Mouse (Mus musculus) embryonic facial prominence, embryonic 14.5 days (tissue): ENCODE data around the gene Sdr9c7. TPM values are rescaled to one million over a fixed set of nuclear protein-coding genes. Genes with fewer than 3 reads are reported as not detected.

Experiments
- ATAC-seq: fragments of 200-750 bp; cut with Nextera tagmentation; 2 replicates; pipeline ENCODE4 v1.8.0; 2017; ENCODE audit warnings: low read depth, moderate number of reproducible peaks, moderate TSS enrichment
- DNase-seq: peaks from one replicate; pipeline ENCODE4 v3.0.0-alpha.2; 2015; ENCODE audit warnings: low spot score
- H3K27ac ChIP-seq: fragments of 300-500 bp; sonication (generic); replicated peaks from 2 replicates; pipeline ENCODE4 v1.5.1; 2014; ENCODE audit warnings: low read depth, mild to moderate bottlenecking, low read length, moderate library complexity
- H3K27me3 ChIP-seq: fragments of 300-500 bp; sonication (generic); replicated peaks from 2 replicates; pipeline ENCODE4 v1.6.1; 2014; ENCODE audit warnings: low read length; ENCODE audit not compliant: control insufficient read depth, insufficient read depth
- H3K36me3 ChIP-seq: fragments of 300-500 bp; sonication (generic); 2 replicates; pipeline ENCODE4 v1.6.1; 2014; ENCODE audit warnings: low read length, mixed read lengths; ENCODE audit not compliant: control insufficient read depth, insufficient read depth
- H3K4me1 ChIP-seq: fragments of 300-500 bp; sonication (generic); 2 replicates; pipeline ENCODE4 v1.6.1; 2014; ENCODE audit warnings: antibody characterized with exemption, low read length; ENCODE audit not compliant: control insufficient read depth, insufficient read depth
- H3K4me2 ChIP-seq: fragments of 300-500 bp; sonication (generic); 2 replicates; pipeline ENCODE4 v1.6.1; 2014; ENCODE audit warnings: low read depth, mild to moderate bottlenecking, low read length, moderate library complexity, mixed read lengths
- H3K4me3 ChIP-seq: fragments of 300-500 bp; sonication (generic); 2 replicates; pipeline ENCODE4 v1.5.1; 2014; ENCODE audit warnings: low read depth, mild to moderate bottlenecking, low read length
- H3K9ac ChIP-seq: fragments of 300-500 bp; sonication (generic); 2 replicates; pipeline ENCODE4 v1.6.1; 2014; ENCODE audit warnings: low read depth, mild to moderate bottlenecking, low read length, moderate library complexity, mixed read lengths
- H3K9me3 ChIP-seq: fragments of 300-500 bp; sonication (generic); 2 replicates; pipeline ENCODE4 v1.6.1; 2016; ENCODE audit warnings: low read length; ENCODE audit not compliant: control insufficient read depth
- WGBS: fragments of 180-500 bp; shearing (Covaris S2); extraction: QIAGEN DNeasy Blood & Tissue Kit; methylation state at CpG from one replicate; pipeline ENCODE4 v1.1.7; 2014; 5-methylcytosine and 5-hydroxymethylcytosine counted together
- polyA plus RNA-seq: library from polyadenylated mRNA; unstranded; fragments of >200 nt; fragmentation: Nextera tagmentation; extraction: Ambion mirVana; gene quantifications from 2 replicates; pipeline ENCODE4 v1.2.1, GENCODE M21; 2014

The Sdr9c7 gene
- polyA plus RNA-seq, 1 experiment from 2014 or later, result 1.1 TPM

DNA sequence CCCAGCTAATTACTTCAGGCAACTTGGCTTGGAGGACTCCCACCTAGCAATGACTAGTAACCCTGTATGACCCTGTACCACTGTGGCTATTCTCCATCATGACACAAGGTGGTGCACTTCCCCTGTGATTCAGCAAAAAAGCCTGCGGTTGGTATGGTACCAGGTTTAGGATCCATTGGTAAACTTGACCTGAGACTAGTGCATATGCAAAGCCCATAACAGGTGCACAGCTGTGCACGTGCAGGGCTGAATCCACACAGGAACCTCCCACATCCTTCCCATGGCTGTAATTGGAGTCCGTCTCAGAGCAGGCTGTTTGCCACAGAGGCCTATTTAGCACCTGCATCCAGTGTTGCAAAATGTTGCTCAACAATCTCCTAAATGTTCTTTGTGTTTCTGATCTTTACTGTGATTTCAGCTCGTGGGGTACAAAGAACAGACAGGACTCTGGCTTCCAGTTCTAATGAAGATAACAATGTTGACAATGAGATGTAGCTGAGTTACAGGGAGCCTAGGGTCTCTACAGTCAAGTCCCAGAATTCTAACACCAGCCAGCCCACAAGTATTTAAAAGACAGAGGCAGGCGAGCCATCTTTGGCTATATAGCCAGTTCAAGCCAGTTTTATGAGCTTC is 47.2 kb downstream of the Sdr9c7 start:
- H3K4me2 ChIP-seq, result no peak overlapping the region
- H3K4me1 ChIP-seq, result no peaks in the 10 kb centered on the region
- H3K27me3 ChIP-seq, result no peaks in the 10 kb centered on the region
- H3K4me3 ChIP-seq, result no peak overlapping the region
- H3K9me3 ChIP-seq, result no peaks in the 10 kb centered on the region
- peak; percentile 92 for ATAC-seq
- no peak overlapping the region for H3K9ac ChIP-seq
- DNase-seq, result peak; percentile 72
- WGBS, result 39% methylated on average over 5 of the region's 5 CpGs
- no peaks in the 10 kb centered on the region for H3K36me3 ChIP-seq
- no peak overlapping the region for H3K27ac ChIP-seq

DNA sequence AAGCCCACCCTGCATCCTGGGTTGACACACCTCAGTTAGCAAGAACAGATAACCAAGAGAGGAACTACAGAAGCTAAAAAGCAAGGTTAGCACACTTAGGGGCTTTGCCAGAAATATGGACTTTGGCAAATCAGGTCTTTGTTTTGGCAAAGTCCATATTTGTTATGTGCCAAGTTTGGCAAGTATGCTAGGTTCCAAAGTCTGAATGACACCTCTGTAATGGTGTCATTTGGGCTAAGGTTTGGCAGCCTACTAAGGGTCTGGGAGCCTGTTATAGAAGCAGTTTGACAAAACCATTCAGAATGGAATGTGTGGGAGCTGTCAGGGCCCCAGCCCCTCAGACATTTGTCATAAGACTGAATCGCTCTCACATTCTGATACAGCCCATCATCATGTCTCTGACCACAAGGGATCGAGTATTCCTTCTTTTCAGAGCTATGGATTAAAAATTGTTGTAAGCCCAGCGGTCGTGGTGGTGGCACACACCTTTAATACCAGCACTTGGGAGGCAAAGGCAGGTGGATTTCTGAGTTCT is 51.3 kb downstream of the Sdr9c7 start:
- WGBS, result 82% methylated on average over 4 of the region's 4 CpGs

DNA sequence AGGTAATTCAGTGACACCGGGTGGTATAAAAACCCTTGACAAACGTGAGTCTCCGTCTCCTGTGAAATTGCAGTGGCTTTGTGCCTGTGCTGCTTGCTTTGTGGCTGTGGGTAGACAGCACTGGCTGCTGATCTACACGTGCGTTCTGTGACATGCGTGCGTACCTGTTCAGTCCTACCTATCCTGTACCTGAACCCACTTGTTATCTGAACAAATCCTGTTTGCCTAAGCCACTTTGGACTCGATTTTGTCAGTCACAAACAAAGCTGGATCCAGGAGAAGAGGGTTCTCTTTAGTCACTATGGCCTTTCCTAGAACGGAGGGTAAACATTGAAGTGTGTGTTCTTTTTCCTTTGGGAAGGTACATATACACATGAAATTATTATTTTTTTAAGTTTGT is 53.1 kb downstream of the Sdr9c7 start:
- DNase-seq (no peak), ATAC-seq (no peak)
- no peaks in the 10 kb centered on the region for H3K36me3 ChIP-seq
- H3K9me3 ChIP-seq, result no peaks in the 10 kb centered on the region
- no peak overlapping the region for H3K4me2 ChIP-seq
- H3K4me1 ChIP-seq, result no peaks in the 10 kb centered on the region
- no peak overlapping the region for H3K27ac ChIP-seq
- no peak overlapping the region for H3K9ac ChIP-seq
- no peaks in the 10 kb centered on the region for H3K27me3 ChIP-seq
- H3K4me3 ChIP-seq, result no peak overlapping the region
- 84% methylated on average over 9 of the region's 9 CpGs for WGBS

More for the DNA sequence above, 51.3 kb downstream of the Sdr9c7 start:
- no peak overlapping the region for H3K9ac ChIP-seq
- no peaks in the 10 kb centered on the region for H3K9me3 ChIP-seq
- H3K27me3 ChIP-seq, result no peaks in the 10 kb centered on the region
- no peak overlapping the region for H3K4me2 ChIP-seq
- no peak overlapping the region for H3K27ac ChIP-seq
- DNase-seq (no peak), ATAC-seq (no peak)
- no peak overlapping the region for H3K4me3 ChIP-seq
- no peaks in the 10 kb centered on the region for H3K36me3 ChIP-seq
- H3K4me1 ChIP-seq, result no peaks in the 10 kb centered on the region

DNA sequence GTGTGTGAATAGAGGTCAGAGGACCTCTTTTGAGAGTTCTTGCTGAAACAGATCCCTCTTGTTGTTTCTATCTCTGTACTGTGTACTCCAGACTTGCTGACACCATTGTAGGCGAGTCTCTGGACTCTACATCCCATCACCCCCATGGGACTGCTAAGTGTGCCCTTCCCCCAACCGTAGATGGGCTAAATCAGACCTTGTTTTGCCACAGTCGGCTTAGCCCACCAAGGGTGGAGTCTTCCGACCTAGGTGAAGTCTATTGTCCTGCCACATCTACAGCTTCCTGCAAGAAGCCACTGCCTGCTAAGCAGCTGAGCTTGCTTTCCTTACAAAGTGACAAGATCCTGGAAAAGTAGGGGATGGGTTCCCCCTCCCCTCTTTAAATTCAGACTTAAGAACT is 53.5 kb downstream of the Sdr9c7 start:
- ATAC-seq (no peak), DNase-seq (no peak)
- 75% methylated on average over 4 of the region's 4 CpGs for WGBS
- H3K4me3 ChIP-seq, result no peak overlapping the region
- no peak overlapping the region for H3K4me2 ChIP-seq
- H3K9ac ChIP-seq, result no peak overlapping the region
- no peaks in the 10 kb centered on the region for H3K27me3 ChIP-seq
- no peak overlapping the region for H3K27ac ChIP-seq
- H3K9me3 ChIP-seq, result no peaks in the 10 kb centered on the region
- H3K36me3 ChIP-seq, result no peaks in the 10 kb centered on the region
- H3K4me1 ChIP-seq, result no peaks in the 10 kb centered on the region

DNA sequence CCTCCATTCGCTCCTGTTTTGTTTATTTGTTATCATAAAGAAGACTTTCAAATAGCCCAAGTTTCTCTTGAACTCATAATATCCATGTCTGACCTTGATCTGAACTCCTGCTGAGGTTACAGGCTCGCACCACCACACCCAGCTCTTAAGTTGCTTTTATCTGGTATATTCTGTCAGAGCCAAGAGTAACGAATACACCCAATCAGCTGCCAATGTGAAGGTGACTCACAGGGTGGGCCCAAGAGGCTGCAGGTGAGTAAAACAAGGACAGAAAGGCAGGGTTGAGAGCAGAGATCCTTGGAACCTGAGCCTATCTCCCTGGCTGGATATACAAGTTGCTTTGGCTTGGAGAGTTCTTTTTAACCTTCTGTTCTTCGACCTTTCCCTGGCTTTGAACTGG is 56.7 kb downstream of the Sdr9c7 start:
- ATAC-seq, result no peak
- DNase-seq, result no peak
- Histone ChIP-seq H3K9ac (no peak overlapping the region), H3K4me2 (no peak overlapping the region), H3K9me3 (no peaks in the 10 kb centered on the region), H3K4me1 (no peaks in the 10 kb centered on the region), H3K27me3 (no peaks in the 10 kb centered on the region), H3K36me3 (no peaks in the 10 kb centered on the region), H3K4me3 (no peak overlapping the region), H3K27ac (no peak overlapping the region)
- WGBS, result 64% methylated on average over 4 of the region's 4 CpGs

DNA sequence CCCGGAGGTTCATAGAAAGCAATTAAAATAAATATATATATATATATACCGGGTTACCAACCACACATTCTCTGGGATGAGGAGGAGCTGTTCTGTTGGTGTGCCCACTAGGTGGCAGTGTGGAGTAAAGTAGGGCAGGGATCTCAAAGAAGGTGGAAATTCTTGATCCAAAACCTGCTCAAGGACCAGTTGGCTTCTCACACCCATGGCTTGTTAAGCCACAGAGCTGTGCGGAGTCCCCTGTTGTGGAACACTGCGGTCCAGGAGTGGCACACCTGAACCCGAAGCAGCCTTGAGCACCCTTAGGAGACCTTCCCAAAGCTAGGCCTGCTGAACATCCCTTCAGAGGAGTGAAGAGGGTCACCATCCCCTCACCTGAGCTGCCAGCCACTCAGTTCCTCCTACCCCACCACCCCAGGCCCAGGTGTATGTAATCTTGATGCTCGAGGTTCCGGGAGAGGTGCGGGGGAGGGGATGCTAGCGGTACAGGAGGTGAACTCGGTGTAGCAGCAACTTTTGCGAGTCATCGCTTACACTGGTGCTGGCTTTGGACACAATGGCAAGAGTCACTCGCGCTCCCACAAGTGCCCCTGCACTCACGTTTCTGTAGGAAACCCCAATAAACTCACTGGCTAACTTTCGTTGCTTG is 58.0 kb downstream of the Sdr9c7 start:
- H3K4me2 ChIP-seq, result no peak overlapping the region
- 56% methylated on average over 16 of the region's 16 CpGs for WGBS

DNA sequence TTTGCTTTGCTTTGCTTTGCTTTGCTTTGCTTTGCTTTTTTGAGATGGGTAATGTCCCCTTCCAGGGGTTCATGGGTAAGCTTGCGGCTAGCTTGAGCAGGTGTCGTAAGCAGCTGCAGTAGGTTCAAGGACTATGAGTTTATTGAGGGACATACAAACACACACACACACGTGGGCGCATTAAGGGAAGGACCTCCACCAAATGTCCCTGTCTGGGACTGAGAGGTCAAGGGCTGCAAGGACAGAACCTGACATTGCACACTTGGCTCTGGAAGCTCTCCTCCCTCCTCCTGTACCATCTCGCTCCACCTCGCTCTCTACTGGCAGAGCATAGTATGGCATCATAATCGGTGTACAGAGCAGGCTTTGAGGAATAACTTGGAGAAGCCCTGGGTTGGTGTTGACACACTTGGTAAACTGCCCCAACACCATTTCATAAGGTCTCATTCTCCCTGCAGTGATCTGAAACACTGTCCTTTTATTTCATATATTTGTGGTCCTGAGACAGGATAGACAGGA is 60.9 kb downstream of the Sdr9c7 start:
- H3K9me3 ChIP-seq, result no peaks in the 10 kb centered on the region
- H3K9ac ChIP-seq, result no peak overlapping the region
- H3K4me1 ChIP-seq, result no peaks in the 10 kb centered on the region
- WGBS, result 92% methylated on average over 7 of the region's 7 CpGs
- ATAC-seq (no peak), DNase-seq (no peak)
- no peak overlapping the region for H3K4me3 ChIP-seq
- H3K4me2 ChIP-seq, result no peak overlapping the region
- H3K36me3 ChIP-seq, result no peaks in the 10 kb centered on the region
- no peak overlapping the region for H3K27ac ChIP-seq
- no peaks in the 10 kb centered on the region for H3K27me3 ChIP-seq

More for the DNA sequence above, 58.0 kb downstream of the Sdr9c7 start:
- Histone ChIP-seq H3K27me3 (no peaks in the 10 kb centered on the region), H3K4me1 (no peaks in the 10 kb centered on the region), H3K9ac (no peak overlapping the region), H3K9me3 (no peaks in the 10 kb centered on the region), H3K4me3 (no peak overlapping the region), H3K36me3 (no peaks in the 10 kb centered on the region), H3K27ac (no peak overlapping the region)
- DNase-seq, result peak; percentile 73
- no peak; the same call in 1 of the 2 replicates for ATAC-seq
